Mouse (Mus musculus) hindbrain, embryonic 10.5 days (tissue): ENCODE data around the gene Stra6. TPM values are rescaled to one million over a fixed set of nuclear protein-coding genes. Genes with fewer than 3 reads are reported as not detected.

Experiments used
- DNase-seq: peaks from one replicate; pipeline ENCODE4 v3.0.0-alpha.2; 2017; ENCODE audit warnings: low spot score
- H3K27ac ChIP-seq: fragments of 300-500 bp; sonication (generic); 2 replicates; pipeline ENCODE4 v1.5.1; 2016; ENCODE audit warnings: mild to moderate bottlenecking, moderate library complexity
- H3K27me3 ChIP-seq: fragments of 300-500 bp; sonication (generic); 2 replicates; pipeline ENCODE4 v1.6.1; 2016; ENCODE audit warnings: mild to moderate bottlenecking; ENCODE audit not compliant: poor library complexity, insufficient read depth, severe bottlenecking
- H3K36me3 ChIP-seq: fragments of 300-500 bp; sonication (generic); 2 replicates; pipeline ENCODE4 v1.6.1; 2016; ENCODE audit warnings: mild to moderate bottlenecking, moderate library complexity
- H3K4me1 ChIP-seq: fragments of 300-500 bp; sonication (generic); replicated peaks from 2 replicates; pipeline ENCODE4 v1.6.1; 2016; ENCODE audit warnings: mild to moderate bottlenecking
- H3K4me3 ChIP-seq: fragments of 300-500 bp; sonication (generic); 2 replicates; pipeline ENCODE4 v1.5.1; 2016; ENCODE audit warnings: mild to moderate bottlenecking, moderate library complexity
- H3K9me3 ChIP-seq: fragments of 300-500 bp; sonication (generic); 2 replicates; pipeline ENCODE4 v1.6.1; 2016; ENCODE audit warnings: mild to moderate bottlenecking, moderate library complexity
- WGBS: fragments of 180-500 bp; shearing (Covaris S2); methylation state at CpG from one replicate; pipeline ENCODE4 v1.1.7; 2016; 5-methylcytosine and 5-hydroxymethylcytosine counted together
- polyA plus RNA-seq: library from polyadenylated mRNA; unstranded; fragments of >200 nt; fragmentation: Nextera tagmentation; extraction: Ambion mirVana; gene quantifications from 2 replicates; pipeline ENCODE4 v1.2.1, GENCODE M21; 2016

The Stra6 gene
- polyA plus RNA-seq, 1 experiment from 2014 or later: 11.2 TPM

- under 1% methylated on average over 41 of the region's 41 CpGs for WGBS
- H3K4me1 ChIP-seq: peaks cover 92% of the 10 kb centered on the region
- peak; percentile 39 for DNase-seq
These were observed 136.0 kb downstream of the Stra6 start for GRCm38 (mm10) chr9:58199381-58200269.

GRCm38 (mm10) chr9:58200270-58201090 is 136.9 kb downstream of the Stra6 start:
- Histone ChIP-seq H3K9me3 (no peaks in the 10 kb centered on the region), H3K4me3 (peak overlapping the region; percentile 38), H3K27ac (peak overlapping the region; percentile 17; the same call in 1 of the 2 replicates), H3K4me1 (peaks cover 88% of the 10 kb centered on the region), H3K27me3 (peaks cover 100% of the 10 kb centered on the region), H3K36me3 (no peaks in the 10 kb centered on the region)
- 4% methylated on average over 11 of the region's 11 CpGs for WGBS
- no peak for DNase-seq

More at GRCm38 (mm10) chr9:58199381-58200269, 136.0 kb downstream of the Stra6 start:
- H3K27ac ChIP-seq: 0 out of 2 replicates have a peak overlapping the region, but pooled peaks have one; percentile 12
- H3K9me3 ChIP-seq: no peaks in the 10 kb centered on the region
- H3K4me3 ChIP-seq: peak overlapping the region; percentile 38
- H3K36me3 ChIP-seq: no peaks in the 10 kb centered on the region
- H3K27me3 ChIP-seq: peaks cover 100% of the 10 kb centered on the region

- Histone ChIP-seq H3K36me3 (no peaks in the 10 kb centered on the region), H3K4me1 (peaks cover 80% of the 10 kb centered on the region), H3K27me3 (peaks cover 100% of the 10 kb centered on the region), H3K4me3 (peak overlapping the region; percentile 38), H3K27ac (peak overlapping the region; percentile 17; the same call in 1 of the 2 replicates), H3K9me3 (no peaks in the 10 kb centered on the region)
- peak; percentile 15 for DNase-seq
- 2% methylated on average over 24 of the region's 24 CpGs for whole genome bisulfite sequencing
These were observed 137.7 kb downstream of the Stra6 start for GRCm38 (mm10) chr9:58201091-58201842.

- no peaks in the 10 kb centered on the region for H3K9me3 ChIP-seq
- H3K27me3 ChIP-seq: peaks cover 100% of the 10 kb centered on the region
- peak overlapping the region; percentile 9; the same call in 1 of the 2 replicates for H3K27ac ChIP-seq
- 1% methylated on average over 37 of the region's 37 CpGs for WGBS
- peak; percentile 32 for DNase-seq
- H3K36me3 ChIP-seq: no peaks in the 10 kb centered on the region
- peak overlapping the region; percentile 38 for H3K4me3 ChIP-seq
- H3K4me1 ChIP-seq: peaks cover 72% of the 10 kb centered on the region
These were observed 138.4 kb downstream of the Stra6 start for GRCm38 (mm10) chr9:58201861-58202549.

GRCm38 (mm10) chr9:58202676-58203453 is 139.3 kb downstream of the Stra6 start:
- 3% methylated on average over 14 of the region's 14 CpGs for WGBS

More at GRCm38 (mm10) chr9:58202676-58203453, 139.3 kb downstream of the Stra6 start:
- H3K4me3 ChIP-seq: peak overlapping the region; percentile 45
- no peaks in the 10 kb centered on the region for H3K9me3 ChIP-seq
- H3K27ac ChIP-seq: peak overlapping the region; percentile 68
- DNase-seq: peak; percentile 13
- peaks cover 96% of the 10 kb centered on the region for H3K27me3 ChIP-seq
- no peaks in the 10 kb centered on the region for H3K36me3 ChIP-seq
- H3K4me1 ChIP-seq: peaks cover 64% of the 10 kb centered on the region

Other genes starting within 250 kb of the Stra6 start
- 42.7 and 57.7 TPM in 2 replicates for gene Arid3b, start 227.0 kb upstream of the Stra6 start, polyA plus RNA-seq
- 118 and 143 TPM in 2 replicates for gene Ubl7, start 152.8 kb upstream of the Stra6 start, polyA plus RNA-seq
- gene Sema7a, start 123.7 kb upstream of the Stra6 start, polyA plus RNA-seq: 0.71 and 1.6 TPM in 2 replicates
- gene Cyp11a1, start 57.4 kb upstream of the Stra6 start, polyA plus RNA-seq: not detected in 2 replicates
- 0.90 and 0.99 TPM in 2 replicates for gene Ccdc33, start 55.0 kb downstream of the Stra6 start, polyA plus RNA-seq
- gene Islr, start 140.5 kb downstream of the Stra6 start, polyA plus RNA-seq: 9.9 and 14.0 TPM in 2 replicates
- gene Islr2, start 140.5 kb downstream of the Stra6 start, polyA plus RNA-seq: 1.5 and 6.6 TPM in 2 replicates
- 9.5 and 13.5 TPM in 2 replicates for gene Pml, start 186.0 kb downstream of the Stra6 start, polyA plus RNA-seq
- 27.7 and 39.8 TPM in 2 replicates for gene Stoml1, start 189.4 kb downstream of the Stra6 start, polyA plus RNA-seq
- gene Loxl1, start 249.4 kb downstream of the Stra6 start, polyA plus RNA-seq: 9.9 and 14.5 TPM in 2 replicates